Mouse (Mus musculus): ENCODE data around the gene Glra4. TPM values are rescaled to one million over a fixed set of nuclear protein-coding genes. Genes with fewer than 3 reads are reported as not detected.
A peak's percentile ranks its signal among the peaks of the same experiment; 100 is the strongest.

Gene Glra4
- polyA plus RNA-seq, 1 experiment from 2014 or later = 0.10 TPM

GRCm38 (mm10) chrX:136773035-136773434 lies 6.9 kb downstream of the Glra4 start:
- Histone ChIP-seq H3K4me2 (ENCODE audit: low read depth, low read length) (no peak overlapping the region), H3K27me3 (ENCODE audit: control insufficient read depth, insufficient read depth, low read depth, low read length) (no peaks in the 10 kb centered on the region), H3K4me3 (ENCODE audit: low read length) (no peak overlapping the region), H3K36me3 (ENCODE audit: control insufficient read depth, insufficient read depth, low read length) (no peaks in the 10 kb centered on the region), H3K4me1 (replicated peaks; ENCODE audit: control insufficient read depth, insufficient read depth, low read length) (no peaks in the 10 kb centered on the region), H3K27ac (ENCODE audit: low read length) (no peak overlapping the region), H3K9ac (ENCODE audit: low read length) (no peak overlapping the region), H3K9me3 (ENCODE audit: control insufficient read depth, low read length) (no peaks in the 10 kb centered on the region)
- ATAC-seq (ENCODE audit: low read depth) = no peak
- WGBS = 25% methylated on average over 1 of the region's 1 CpGs

GRCm38 (mm10) chrX:136761103-136762074 lies 18.6 kb downstream of the Glra4 start:
- Histone ChIP-seq H3K4me1 (replicated peaks; ENCODE audit: control insufficient read depth, insufficient read depth, low read length) (no peaks in the 10 kb centered on the region), H3K27me3 (ENCODE audit: control insufficient read depth, insufficient read depth, low read depth, low read length) (no peaks in the 10 kb centered on the region), H3K27ac (ENCODE audit: low read length) (no peak overlapping the region), H3K9ac (ENCODE audit: low read length) (no peak overlapping the region), H3K4me3 (ENCODE audit: low read length) (no peak overlapping the region), H3K36me3 (ENCODE audit: control insufficient read depth, insufficient read depth, low read length) (no peaks in the 10 kb centered on the region), H3K9me3 (ENCODE audit: control insufficient read depth, low read length) (no peaks in the 10 kb centered on the region), H3K4me2 (ENCODE audit: low read depth, low read length) (no peak overlapping the region)
- no peak for ATAC-seq (ENCODE audit: low read depth)
- WGBS = 66% methylated on average over 11 of the region's 11 CpGs

- H3K4me3 ChIP-seq (ENCODE audit: low read length) = no peak overlapping the region
- no peaks in the 10 kb centered on the region for H3K9me3 ChIP-seq (ENCODE audit: control insufficient read depth, low read length)
- no peak for ATAC-seq (ENCODE audit: low read depth)
- no peaks in the 10 kb centered on the region for H3K27me3 ChIP-seq (ENCODE audit: control insufficient read depth, insufficient read depth, low read depth, low read length)
- no peaks in the 10 kb centered on the region for H3K36me3 ChIP-seq (ENCODE audit: control insufficient read depth, insufficient read depth, low read length)
- H3K9ac ChIP-seq (ENCODE audit: low read length) = no peak overlapping the region
- no peak overlapping the region for H3K4me2 ChIP-seq (ENCODE audit: low read depth, low read length)
- no peak overlapping the region for H3K27ac ChIP-seq (ENCODE audit: low read length)
- H3K4me1 ChIP-seq (replicated peaks; ENCODE audit: control insufficient read depth, insufficient read depth, low read length) = no peaks in the 10 kb centered on the region
- WGBS = 91% methylated on average over 3 of the region's 3 CpGs
Measured at GRCm38 (mm10) chrX:136755464-136755863, 24.5 kb downstream of the Glra4 start.

- no peak overlapping the region for H3K4me3 ChIP-seq (ENCODE audit: low read length)
- 76% methylated on average over 4 of the region's 4 CpGs for WGBS
- no peak for ATAC-seq (ENCODE audit: low read depth)
- H3K4me1 ChIP-seq (replicated peaks; ENCODE audit: control insufficient read depth, insufficient read depth, low read length) = no peaks in the 10 kb centered on the region
- H3K9me3 ChIP-seq (ENCODE audit: control insufficient read depth, low read length) = no peaks in the 10 kb centered on the region
- H3K9ac ChIP-seq (ENCODE audit: low read length) = no peak overlapping the region
- no peak overlapping the region for H3K4me2 ChIP-seq (ENCODE audit: low read depth, low read length)
- no peaks in the 10 kb centered on the region for H3K27me3 ChIP-seq (ENCODE audit: control insufficient read depth, insufficient read depth, low read depth, low read length)
- H3K36me3 ChIP-seq (ENCODE audit: control insufficient read depth, insufficient read depth, low read length) = no peaks in the 10 kb centered on the region
- no peak overlapping the region for H3K27ac ChIP-seq (ENCODE audit: low read length)
Measured at GRCm38 (mm10) chrX:136749329-136749728, 30.6 kb downstream of the Glra4 start.

GRCm38 (mm10) chrX:136744663-136745062 lies 35.3 kb downstream of the Glra4 start:
- no peak overlapping the region for H3K4me2 ChIP-seq (ENCODE audit: low read depth, low read length)
- 68% methylated on average over 8 of the region's 8 CpGs for WGBS
- no peak for ATAC-seq (ENCODE audit: low read depth)

GRCm38 (mm10) chrX:136743459-136743858 lies 36.5 kb downstream of the Glra4 start, which contains the start of gene Morf4l2:
TSS of gene Morf4l2 (minus strand) at chrX:136743690.
- H3K27me3 ChIP-seq (ENCODE audit: control insufficient read depth, insufficient read depth, low read depth, low read length) = no peaks in the 10 kb centered on the region
- 85% methylated on average over 12 of the region's 12 CpGs for WGBS
- no peak for ATAC-seq (ENCODE audit: low read depth)

More at GRCm38 (mm10) chrX:136744663-136745062, 35.3 kb downstream of the Glra4 start:
- no peak overlapping the region for H3K9ac ChIP-seq (ENCODE audit: low read length)
- no peak overlapping the region for H3K27ac ChIP-seq (ENCODE audit: low read length)
- no peaks in the 10 kb centered on the region for H3K27me3 ChIP-seq (ENCODE audit: control insufficient read depth, insufficient read depth, low read depth, low read length)
- no peaks in the 10 kb centered on the region for H3K9me3 ChIP-seq (ENCODE audit: control insufficient read depth, low read length)
- H3K4me1 ChIP-seq (replicated peaks; ENCODE audit: control insufficient read depth, insufficient read depth, low read length) = no peaks in the 10 kb centered on the region
- H3K4me3 ChIP-seq (ENCODE audit: low read length) = no peak overlapping the region
- no peaks in the 10 kb centered on the region for H3K36me3 ChIP-seq (ENCODE audit: control insufficient read depth, insufficient read depth, low read length)

GRCm38 (mm10) chrX:136742661-136743103 lies 37.3 kb downstream of the Glra4 start:
- Histone ChIP-seq H3K4me1 (replicated peaks; ENCODE audit: control insufficient read depth, insufficient read depth, low read length) (no peaks in the 10 kb centered on the region; the same call in 1 of the 2 replicates), H3K36me3 (ENCODE audit: control insufficient read depth, insufficient read depth, low read length) (no peaks in the 10 kb centered on the region), H3K27ac (ENCODE audit: low read length) (peak overlapping the region; percentile 91), H3K9me3 (ENCODE audit: control insufficient read depth, low read length) (no peaks in the 10 kb centered on the region), H3K4me3 (ENCODE audit: low read length) (peak overlapping the region; percentile 55), H3K4me2 (ENCODE audit: low read depth, low read length) (peak overlapping the region; percentile 58), H3K9ac (ENCODE audit: low read length) (peak overlapping the region; percentile 70), H3K27me3 (ENCODE audit: control insufficient read depth, insufficient read depth, low read depth, low read length) (no peaks in the 10 kb centered on the region)
- WGBS = 13% methylated on average over 5 of the region's 5 CpGs
- ATAC-seq (ENCODE audit: low read depth) = no peak

More at GRCm38 (mm10) chrX:136743459-136743858, 36.5 kb downstream of the Glra4 start, which contains the start of gene Morf4l2:
- Histone ChIP-seq H3K4me1 (replicated peaks; ENCODE audit: control insufficient read depth, insufficient read depth, low read length) (no peaks in the 10 kb centered on the region; the same call in 1 of the 2 replicates), H3K9me3 (ENCODE audit: control insufficient read depth, low read length) (no peaks in the 10 kb centered on the region), H3K4me3 (ENCODE audit: low read length) (peak within 1 kb of the TSS; percentile 55), H3K4me2 (ENCODE audit: low read depth, low read length) (peak within 1 kb of the TSS; percentile 58), H3K27ac (ENCODE audit: low read length) (peak within 1 kb of the TSS; percentile 91), H3K36me3 (ENCODE audit: control insufficient read depth, insufficient read depth, low read length) (no peaks in the 10 kb centered on the region), H3K9ac (ENCODE audit: low read length) (peak within 1 kb of the TSS; percentile 70)

- Histone ChIP-seq H3K4me2 (ENCODE audit: low read depth, low read length) (peak overlapping the region; percentile 58), H3K4me1 (replicated peaks; ENCODE audit: control insufficient read depth, insufficient read depth, low read length) (no peaks in the 10 kb centered on the region; the same call in 1 of the 2 replicates), H3K9me3 (ENCODE audit: control insufficient read depth, low read length) (no peaks in the 10 kb centered on the region), H3K36me3 (ENCODE audit: control insufficient read depth, insufficient read depth, low read length) (no peaks in the 10 kb centered on the region), H3K27ac (ENCODE audit: low read length) (peak overlapping the region; percentile 91), H3K4me3 (ENCODE audit: low read length) (peak overlapping the region; percentile 55), H3K9ac (ENCODE audit: low read length) (peak overlapping the region; percentile 70), H3K27me3 (ENCODE audit: control insufficient read depth, insufficient read depth, low read depth, low read length) (no peaks in the 10 kb centered on the region)
- 26% methylated on average over 10 of the region's 10 CpGs for WGBS
- no peak for ATAC-seq (ENCODE audit: low read depth)
Measured at GRCm38 (mm10) chrX:136742241-136742640, 37.7 kb downstream of the Glra4 start.

- H3K4me2 ChIP-seq (ENCODE audit: low read depth, low read length) = peak overlapping the region; percentile 58
- H3K27me3 ChIP-seq (ENCODE audit: control insufficient read depth, insufficient read depth, low read depth, low read length) = no peaks in the 10 kb centered on the region
- H3K4me1 ChIP-seq (replicated peaks; ENCODE audit: control insufficient read depth, insufficient read depth, low read length) = no peaks in the 10 kb centered on the region; the same call in 1 of the 2 replicates
- H3K9ac ChIP-seq (ENCODE audit: low read length) = peak overlapping the region; percentile 70
- no peaks in the 10 kb centered on the region for H3K36me3 ChIP-seq (ENCODE audit: control insufficient read depth, insufficient read depth, low read length)
- 21% methylated on average over 43 of the region's 46 CpGs for WGBS
- peak; percentile 80 for ATAC-seq (ENCODE audit: low read depth)
- H3K9me3 ChIP-seq (ENCODE audit: control insufficient read depth, low read length) = no peaks in the 10 kb centered on the region
- peak overlapping the region; percentile 55 for H3K4me3 ChIP-seq (ENCODE audit: low read length)
- peak overlapping the region; percentile 91 for H3K27ac ChIP-seq (ENCODE audit: low read length)
Measured at GRCm38 (mm10) chrX:136741651-136742201, 38.2 kb downstream of the Glra4 start.
